Mouse (Mus musculus): ENCODE measurements around the gene Zbtb20.

DNA sequence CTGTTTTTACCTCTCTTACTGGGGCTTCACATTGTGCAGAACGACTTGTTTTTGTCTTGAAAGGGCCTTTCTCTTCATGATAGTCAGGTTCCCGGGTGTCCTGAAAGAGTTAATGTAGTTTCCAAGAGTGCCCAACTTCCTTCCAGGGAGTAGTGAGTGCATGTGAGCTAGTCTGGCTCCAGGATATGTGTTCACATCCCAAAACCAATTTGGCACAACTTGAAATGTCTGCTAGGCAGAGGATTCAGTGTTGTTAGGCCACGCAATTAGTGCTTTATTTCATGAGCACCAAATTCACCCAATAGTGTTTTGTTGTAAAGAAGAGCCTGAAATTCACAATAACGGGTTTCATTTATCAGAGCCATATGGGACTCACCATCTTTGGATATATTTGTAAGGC lies 45.8 kb downstream of the Zbtb20 start:
- TF ChIP-seq TAL1 (IDR thresholded peaks at IDR 0.05; ENCODE audit: low read length) (no peak), GATA1 (IDR thresholded peaks at IDR 0.05; ENCODE audit: low read length) (no peak)

All from erythroblast, embryonic 14.5 days (primary cell).